Mouse (Mus musculus): ENCODE data around the gene Rhoj.

Gene Rhoj

GRCm38 (mm10) chr12:75350750-75351149 is 42.6 kb downstream of the Rhoj start:
- no peak for DNase-seq

DNA sequence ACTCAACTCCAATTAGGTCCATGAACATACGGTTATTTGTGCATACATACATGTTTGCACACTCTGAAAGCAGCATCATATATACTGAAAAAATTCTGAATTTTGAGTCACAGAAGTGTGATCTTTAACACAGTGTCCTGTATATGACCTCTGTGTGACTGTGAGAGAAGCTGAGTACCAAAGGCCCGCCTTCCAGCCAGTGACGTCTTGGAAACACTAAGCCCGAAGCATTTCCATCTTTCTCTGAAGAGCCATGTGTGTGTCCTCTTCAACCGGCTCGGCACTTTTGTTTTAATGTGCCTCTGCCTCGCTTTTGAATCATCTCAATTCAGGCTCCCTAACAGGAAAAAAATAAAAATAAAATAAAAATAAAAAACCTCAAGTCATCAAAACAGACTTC is 43.7 kb downstream of the Rhoj start:
- DNase-seq, result no peak

DNA sequence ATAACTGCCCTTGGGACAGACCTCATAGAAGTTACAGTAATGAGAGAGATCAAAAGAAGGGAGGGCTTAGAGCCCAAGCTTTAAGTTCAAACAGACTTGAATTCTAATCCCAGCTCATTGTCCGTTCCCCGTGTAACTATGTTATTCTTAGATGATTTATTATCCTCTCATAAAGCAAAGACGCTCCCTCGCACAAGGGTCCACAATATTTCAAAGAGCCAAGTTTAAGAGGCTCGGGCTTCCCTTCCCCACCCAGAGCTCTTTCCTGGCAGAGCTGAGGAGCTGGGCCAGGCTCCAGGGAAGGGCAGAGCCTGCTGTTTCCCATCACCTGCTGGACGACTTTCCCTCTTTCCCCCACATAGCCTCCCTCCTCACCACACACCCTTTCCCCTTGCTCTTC is 44.3 kb downstream of the Rhoj start:
- DNase-seq, result peak; percentile 9 to 19

GRCm38 (mm10) chr12:75354354-75354753 is 46.2 kb downstream of the Rhoj start:
- no peak for DNase-seq

GRCm38 (mm10) chr12:75357781-75358180 is 49.7 kb downstream of the Rhoj start:
- DNase-seq, result no peak

- no peak for DNase-seq
These were observed 50.6 kb downstream of the Rhoj start for GRCm38 (mm10) chr12:75358714-75359113.

DNA sequence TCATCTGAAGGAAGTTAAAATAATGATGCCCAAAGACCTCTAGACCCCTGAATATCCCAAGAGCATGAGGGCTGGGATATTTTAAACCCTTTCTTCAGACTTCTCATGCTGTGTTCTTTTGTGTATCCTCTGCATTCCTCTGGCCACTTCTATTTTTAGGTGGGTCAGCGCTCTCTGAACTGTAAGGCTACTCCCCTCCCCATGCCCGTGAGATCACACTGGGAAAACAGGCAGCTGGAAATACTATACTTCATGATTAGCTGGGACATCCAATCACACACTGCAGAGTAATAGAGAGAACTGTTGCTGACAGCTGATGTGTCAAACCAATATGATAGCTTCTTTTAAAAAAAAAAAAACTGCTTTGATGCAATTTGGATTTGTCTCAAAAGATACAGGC is 51.4 kb downstream of the Rhoj start:
- no peak for DNase-seq

GRCm38 (mm10) chr12:75359921-75360482 is 51.9 kb downstream of the Rhoj start:
- no peak for DNase-seq

GRCm38 (mm10) chr12:75362456-75362855 is 54.3 kb downstream of the Rhoj start:
- DNase-seq, result no peak

GRCm38 (mm10) chr12:75364416-75364815 is 56.3 kb downstream of the Rhoj start:
- DNase-seq, result no peak

GRCm38 (mm10) chr12:75365621-75366124 is 57.6 kb downstream of the Rhoj start:
- no peak for DNase-seq

GRCm38 (mm10) chr12:75367371-75367770 is 59.2 kb downstream of the Rhoj start:
- DNase-seq, result no peak

GRCm38 (mm10) chr12:75368527-75368926 is 60.4 kb downstream of the Rhoj start:
- no peak for DNase-seq

DNA sequence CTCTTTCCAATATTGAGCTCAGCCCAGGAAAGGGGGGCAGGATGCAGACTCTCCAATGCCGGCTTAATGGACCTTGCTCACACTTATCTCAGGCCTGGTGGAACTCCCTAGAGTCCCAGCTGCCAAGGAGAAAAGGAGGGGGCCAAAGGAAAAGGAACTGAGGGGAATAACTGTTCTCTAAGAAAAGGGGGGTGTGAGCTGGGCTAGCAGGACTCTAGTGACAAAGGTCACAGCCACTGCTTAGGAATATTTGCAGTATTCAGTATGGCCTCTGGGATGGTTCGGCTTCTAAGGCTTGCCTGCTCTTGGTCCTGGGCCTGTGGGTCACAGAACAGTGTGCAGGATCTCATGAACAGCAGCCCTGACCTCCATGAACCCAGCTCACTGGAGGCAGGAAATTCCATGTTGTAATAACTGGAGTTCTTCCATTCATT is 61.3 kb downstream of the Rhoj start:
- DNase-seq, result peak; percentile 15 to 32

DNA sequence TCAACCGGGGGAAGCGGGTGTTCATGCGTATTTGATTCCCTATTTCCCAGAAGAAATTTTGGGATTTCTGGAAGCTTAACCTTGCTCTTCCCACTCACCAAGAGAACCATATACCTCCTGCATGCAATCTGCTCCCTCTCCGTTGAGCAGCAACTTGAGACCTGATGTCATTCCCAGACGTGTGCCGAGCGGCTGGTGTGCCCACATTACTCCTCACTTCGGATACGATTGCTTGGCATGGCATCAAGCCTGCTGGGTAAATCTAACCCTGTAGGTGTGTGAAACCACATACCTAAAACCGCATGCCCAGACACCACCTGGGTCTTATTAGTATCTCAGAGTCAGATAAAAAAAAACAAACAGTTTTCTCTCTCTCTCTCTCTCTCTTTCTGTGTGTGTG is 66.3 kb downstream of the Rhoj start:
- DNase-seq, result no peak

- no peak for DNase-seq
These were observed 66.9 kb downstream of the Rhoj start for GRCm38 (mm10) chr12:75375060-75375459.

DNA sequence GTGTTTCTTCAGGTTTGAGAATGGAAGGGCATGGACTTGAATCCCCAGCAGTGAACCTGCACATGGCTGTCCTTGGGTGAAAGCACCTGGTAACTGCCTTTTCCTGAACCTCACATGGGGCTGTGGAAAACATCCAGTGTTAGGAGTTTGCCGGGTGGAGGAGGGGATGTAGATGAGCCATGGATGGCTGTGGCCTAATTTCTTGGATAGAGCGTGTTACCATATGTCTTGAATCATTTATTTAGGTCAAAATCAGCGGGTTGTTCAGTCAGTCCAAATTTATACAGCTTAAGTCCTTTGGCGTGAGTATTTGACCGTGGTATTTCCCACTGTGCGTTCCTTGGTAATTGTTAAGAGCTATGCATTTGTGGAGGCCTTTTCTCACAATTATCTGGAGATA is 68.0 kb downstream of the Rhoj start:
- DNase-seq, result no peak

DNA sequence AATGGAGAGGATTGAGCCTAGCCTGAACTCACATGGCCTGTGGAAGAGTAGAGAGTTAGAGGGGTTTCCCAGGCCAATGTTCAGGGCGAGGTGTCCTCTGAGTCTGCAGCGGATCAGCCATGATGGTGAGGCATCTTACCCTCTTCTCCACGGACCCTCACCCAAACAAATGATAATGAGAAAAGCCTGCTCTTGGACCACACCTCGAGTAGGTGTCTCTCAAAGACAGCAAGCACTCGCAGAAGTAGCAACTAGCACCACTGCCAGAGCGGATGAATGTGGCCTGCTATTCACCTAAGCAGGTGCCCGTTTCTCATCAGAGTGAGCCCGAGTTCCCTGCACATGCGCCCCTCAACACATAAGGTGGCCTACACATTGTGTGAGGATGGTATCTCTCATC is 78.6 kb downstream of the Rhoj start:
- no peak for DNase-seq

GRCm38 (mm10) chr12:75387156-75387555 is 79.0 kb downstream of the Rhoj start:
- DNase-seq, result no peak

GRCm38 (mm10) chr12:75387846-75388245 is 79.7 kb downstream of the Rhoj start:
- DNase-seq, result no peak

- DNase-seq, result no peak
These were observed 80.4 kb downstream of the Rhoj start for GRCm38 (mm10) chr12:75388521-75388920.

DNA sequence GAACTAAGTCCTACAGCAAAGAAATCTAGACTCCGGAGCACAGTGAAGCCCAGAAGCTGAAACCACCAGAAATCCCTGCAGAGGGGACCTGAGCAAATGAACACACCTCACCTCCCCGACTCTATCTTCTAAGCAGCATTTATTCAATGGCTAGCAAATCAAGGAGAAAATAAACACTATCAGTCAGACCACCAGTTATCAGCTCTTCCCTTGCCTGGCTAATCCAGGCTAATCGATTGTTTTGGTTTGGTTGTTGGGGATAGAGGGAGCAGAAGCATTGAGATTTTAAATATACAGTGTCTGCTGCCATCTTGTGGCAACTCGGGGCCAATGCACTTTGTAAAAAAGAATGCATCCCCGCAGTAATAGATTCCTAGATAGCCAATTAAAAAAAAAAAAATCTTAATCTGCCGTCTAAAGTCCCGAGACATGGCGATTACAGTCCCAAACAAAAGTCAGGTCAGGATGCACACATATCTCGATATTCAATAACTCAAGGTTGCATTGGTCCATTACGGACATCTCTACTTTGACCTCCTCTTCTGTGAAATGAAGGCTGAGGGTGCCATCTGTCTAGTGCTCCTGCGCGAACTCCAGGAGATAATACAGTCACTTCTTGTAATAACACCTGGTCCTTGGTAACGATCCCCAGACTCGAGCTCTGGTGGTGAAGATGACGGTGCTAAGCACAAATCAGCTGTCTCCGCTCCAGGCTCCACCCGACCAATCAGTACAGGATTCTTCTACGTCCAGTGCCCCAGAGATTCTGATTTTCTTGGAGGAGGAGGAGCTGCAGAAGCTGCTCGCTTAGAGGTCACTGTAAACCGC is 81.4 kb downstream of the Rhoj start:
- peak in 1 of 2 experiments; percentile 40 for DNase-seq

GRCm38 (mm10) chr12:75391526-75391925 is 83.4 kb downstream of the Rhoj start:
- DNase-seq, result no peak

- DNase-seq, result no peak
These were observed 86.1 kb downstream of the Rhoj start for GRCm38 (mm10) chr12:75394011-75394773.
